Mouse (Mus musculus): ENCODE data around the gene Nsmf. TPM values are rescaled to one million over a fixed set of nuclear protein-coding genes. Genes with fewer than 3 reads are reported as not detected.
A peak's percentile ranks its signal among the peaks of the same experiment; 100 is the strongest.

The Nsmf gene
- polyA plus RNA-seq, 1 experiment: 32.1 TPM

GRCm38 (mm10) chr2:25078967-25079366 lies 24.8 kb downstream of the Nsmf start:
- Histone ChIP-seq H3K4me3 (replicated peaks) (no peak overlapping the region), H3K27me3 (replicated peaks) (peaks cover 43% of the 10 kb centered on the region), H3K9me3 (no peaks in the 10 kb centered on the region), H3K36me3 (replicated peaks; ENCODE audit: low read length) (no peaks in the 10 kb centered on the region), H3K4me1 (peaks cover 29% of the 10 kb centered on the region)
- TF ChIP-seq GATA1 (IDR thresholded peaks at IDR 0.05; ENCODE audit: borderline replicate concordance, low read length): no peak
- TF ChIP-seq FLI1 (IDR thresholded peaks at IDR 0.05; ENCODE audit: low read length): no peak

GRCm38 (mm10) chr2:25080076-25080475 lies 25.9 kb downstream of the Nsmf start, which contains the start of gene Entpd8:
TSS of gene Entpd8 (plus strand) at chr2:25080304.
- H3K27me3 ChIP-seq (replicated peaks): peaks cover 54% of the 10 kb centered on the region
- no peaks in the 10 kb centered on the region for H3K36me3 ChIP-seq (replicated peaks; ENCODE audit: low read length)
- H3K4me1 ChIP-seq: peaks cover 30% of the 10 kb centered on the region
- no peak within 1 kb of the TSS for H3K4me3 ChIP-seq (replicated peaks)
- no peaks in the 10 kb centered on the region for H3K9me3 ChIP-seq
- TF ChIP-seq FLI1 (IDR thresholded peaks at IDR 0.05; ENCODE audit: low read length) (no peak), GATA1 (IDR thresholded peaks at IDR 0.05; ENCODE audit: borderline replicate concordance, low read length) (no peak)

GRCm38 (mm10) chr2:25083697-25084096 lies 29.5 kb downstream of the Nsmf start:
- no peak overlapping the region for H3K4me3 ChIP-seq (replicated peaks)
- H3K4me1 ChIP-seq: peaks cover 38% of the 10 kb centered on the region
- no peaks in the 10 kb centered on the region for H3K36me3 ChIP-seq (replicated peaks; ENCODE audit: low read length)
- H3K27me3 ChIP-seq (replicated peaks): peaks cover 71% of the 10 kb centered on the region
- H3K9me3 ChIP-seq: no peaks in the 10 kb centered on the region
- no peak for TF ChIP-seq FLI1 (IDR thresholded peaks at IDR 0.05; ENCODE audit: low read length)
- TF ChIP-seq GATA1 (IDR thresholded peaks at IDR 0.05; ENCODE audit: borderline replicate concordance, low read length): no peak

GRCm38 (mm10) chr2:25085571-25085970 lies 31.4 kb downstream of the Nsmf start:
- no peaks in the 10 kb centered on the region for H3K9me3 ChIP-seq
- peak overlapping the region; percentile 46 for H3K4me3 ChIP-seq (replicated peaks)
- H3K4me1 ChIP-seq: peaks cover 37% of the 10 kb centered on the region
- no peaks in the 10 kb centered on the region for H3K36me3 ChIP-seq (replicated peaks; ENCODE audit: low read length)
- H3K27me3 ChIP-seq (replicated peaks): peaks cover 78% of the 10 kb centered on the region
- no peak for TF ChIP-seq FLI1 (IDR thresholded peaks at IDR 0.05; ENCODE audit: low read length)
- no peak for TF ChIP-seq GATA1 (IDR thresholded peaks at IDR 0.05; ENCODE audit: borderline replicate concordance, low read length)

- TF ChIP-seq FLI1 (IDR thresholded peaks at IDR 0.05; ENCODE audit: low read length) (no peak), GATA1 (IDR thresholded peaks at IDR 0.05; ENCODE audit: borderline replicate concordance, low read length) (no peak)
- H3K4me1 ChIP-seq: peaks cover 48% of the 10 kb centered on the region
- H3K27me3 ChIP-seq (replicated peaks): peaks cover 79% of the 10 kb centered on the region
- no peaks in the 10 kb centered on the region for H3K36me3 ChIP-seq (replicated peaks; ENCODE audit: low read length)
- no peak overlapping the region for H3K4me3 ChIP-seq (replicated peaks)
- no peaks in the 10 kb centered on the region for H3K9me3 ChIP-seq
Observed at GRCm38 (mm10) chr2:25087842-25088241, 33.7 kb downstream of the Nsmf start.

- Histone ChIP-seq H3K27me3 (replicated peaks) (peaks cover 76% of the 10 kb centered on the region), H3K9me3 (no peaks in the 10 kb centered on the region), H3K4me3 (replicated peaks) (no peak overlapping the region), H3K4me1 (peaks cover 46% of the 10 kb centered on the region), H3K36me3 (replicated peaks; ENCODE audit: low read length) (no peaks in the 10 kb centered on the region)
- TF ChIP-seq FLI1 (IDR thresholded peaks at IDR 0.05; ENCODE audit: low read length) (no peak), GATA1 (IDR thresholded peaks at IDR 0.05; ENCODE audit: borderline replicate concordance, low read length) (no peak)
Observed at GRCm38 (mm10) chr2:25088636-25089035, 34.5 kb downstream of the Nsmf start.

GRCm38 (mm10) chr2:25094785-25095108 lies 40.6 kb downstream of the Nsmf start:
- H3K36me3 ChIP-seq (replicated peaks; ENCODE audit: low read length): no peaks in the 10 kb centered on the region
- H3K4me3 ChIP-seq (replicated peaks): no peak overlapping the region
- TF ChIP-seq GATA1 (IDR thresholded peaks at IDR 0.05; ENCODE audit: borderline replicate concordance, low read length): no peak
- H3K9me3 ChIP-seq: no peaks in the 10 kb centered on the region
- H3K4me1 ChIP-seq: peaks cover 48% of the 10 kb centered on the region
- H3K27me3 ChIP-seq (replicated peaks): peaks cover 53% of the 10 kb centered on the region

- Histone ChIP-seq H3K9me3 (no peaks in the 10 kb centered on the region), H3K4me3 (replicated peaks) (no peak within 1 kb of the TSS), H3K4me1 (peaks cover 53% of the 10 kb centered on the region), H3K36me3 (replicated peaks; ENCODE audit: low read length) (no peaks in the 10 kb centered on the region), H3K27me3 (replicated peaks) (peaks cover 48% of the 10 kb centered on the region)
- no peak for TF ChIP-seq FLI1 (IDR thresholded peaks at IDR 0.05; ENCODE audit: low read length)
- TF ChIP-seq GATA1 (IDR thresholded peaks at IDR 0.05; ENCODE audit: borderline replicate concordance, low read length): no peak
Observed at GRCm38 (mm10) chr2:25095109-25095850, 41.1 kb downstream of the Nsmf start, which contains the start of gene Noxa1. TSS of gene Noxa1 (minus strand) at chr2:25095149.

GRCm38 (mm10) chr2:25098005-25098615 lies 44.0 kb downstream of the Nsmf start:
- peaks cover 19% of the 10 kb centered on the region for H3K27me3 ChIP-seq (replicated peaks)
- H3K36me3 ChIP-seq (replicated peaks; ENCODE audit: low read length): no peaks in the 10 kb centered on the region
- no peak overlapping the region for H3K4me3 ChIP-seq (replicated peaks)
- TF ChIP-seq FLI1 (IDR thresholded peaks at IDR 0.05; ENCODE audit: low read length) (no peak), GATA1 (IDR thresholded peaks at IDR 0.05; ENCODE audit: borderline replicate concordance, low read length) (no peak)
- H3K4me1 ChIP-seq: peaks cover 62% of the 10 kb centered on the region
- no peaks in the 10 kb centered on the region for H3K9me3 ChIP-seq

GRCm38 (mm10) chr2:25098956-25099355 lies 44.8 kb downstream of the Nsmf start:
- Histone ChIP-seq H3K27me3 (replicated peaks) (peaks cover 15% of the 10 kb centered on the region), H3K9me3 (no peaks in the 10 kb centered on the region), H3K36me3 (replicated peaks; ENCODE audit: low read length) (no peaks in the 10 kb centered on the region), H3K4me1 (peaks cover 70% of the 10 kb centered on the region), H3K4me3 (replicated peaks) (no peak overlapping the region)
- TF ChIP-seq FLI1 (IDR thresholded peaks at IDR 0.05; ENCODE audit: low read length) (no peak), GATA1 (IDR thresholded peaks at IDR 0.05; ENCODE audit: borderline replicate concordance, low read length) (no peak)
